Mouse (Mus musculus): ENCODE results near the gene Tcea3.

Tcea3 gene

GRCm38 (mm10) chr4:136247729-136248463 is at the start of gene Tcea3:
Gene Tcea3, plus strand, starts transcription at chr4:136247729.
- DNase-seq (ENCODE audit: low spot score): peak; percentile 66

- no peak for DNase-seq (ENCODE audit: low spot score)
These were observed 48.7 kb upstream of the Tcea3 start for GRCm38 (mm10) chr4:136198846-136199245.

- no peak for DNase-seq (ENCODE audit: low spot score)
These were observed 47.8 kb upstream of the Tcea3 start for GRCm38 (mm10) chr4:136199562-136200292.

- peak; percentile 68 for DNase-seq (ENCODE audit: low spot score)
These were observed 45.0 kb upstream of the Tcea3 start for GRCm38 (mm10) chr4:136202509-136202908.

- DNase-seq (ENCODE audit: low spot score): no peak
These were observed 42.8 kb upstream of the Tcea3 start for GRCm38 (mm10) chr4:136204775-136205174.

GRCm38 (mm10) chr4:136206033-136206893 is 41.3 kb upstream of the Tcea3 start, which contains the start of gene Asap3:
Gene Asap3, plus strand, starts transcription at chr4:136206365.
- DNase-seq (ENCODE audit: low spot score): peak; percentile 97

GRCm38 (mm10) chr4:136206943-136207342 is 40.6 kb upstream of the Tcea3 start:
- DNase-seq (ENCODE audit: low spot score): no peak

GRCm38 (mm10) chr4:136210931-136211330 is 36.6 kb upstream of the Tcea3 start:
- DNase-seq (ENCODE audit: low spot score): no peak

GRCm38 (mm10) chr4:136213629-136214028 is 33.9 kb upstream of the Tcea3 start:
- peak; percentile 36 for DNase-seq (ENCODE audit: low spot score)

GRCm38 (mm10) chr4:136214828-136215227 is 32.7 kb upstream of the Tcea3 start:
- no peak for DNase-seq (ENCODE audit: low spot score)

- DNase-seq (ENCODE audit: low spot score): no peak
These were observed 32.0 kb upstream of the Tcea3 start for GRCm38 (mm10) chr4:136215576-136215975.

- no peak for DNase-seq (ENCODE audit: low spot score)
These were observed 30.5 kb upstream of the Tcea3 start for GRCm38 (mm10) chr4:136217063-136217462.

- peak; percentile 60 for DNase-seq (ENCODE audit: low spot score)
These were observed 28.8 kb upstream of the Tcea3 start for GRCm38 (mm10) chr4:136218595-136219214.

- DNase-seq (ENCODE audit: low spot score): no peak
These were observed 27.3 kb upstream of the Tcea3 start for GRCm38 (mm10) chr4:136220133-136220775.

- no peak for DNase-seq (ENCODE audit: low spot score)
These were observed 23.8 kb upstream of the Tcea3 start for GRCm38 (mm10) chr4:136223549-136224239.

GRCm38 (mm10) chr4:136224240-136224559 is 23.3 kb upstream of the Tcea3 start:
- DNase-seq (ENCODE audit: low spot score): no peak

GRCm38 (mm10) chr4:136224677-136225460 is 22.7 kb upstream of the Tcea3 start:
- no peak for DNase-seq (ENCODE audit: low spot score)

- DNase-seq (ENCODE audit: low spot score): no peak
These were observed 20.1 kb upstream of the Tcea3 start for GRCm38 (mm10) chr4:136227408-136227807.

- DNase-seq (ENCODE audit: low spot score): no peak
These were observed 18.9 kb upstream of the Tcea3 start for GRCm38 (mm10) chr4:136228640-136229039.

- no peak for DNase-seq (ENCODE audit: low spot score)
These were observed 8.9 kb upstream of the Tcea3 start for GRCm38 (mm10) chr4:136238669-136239068.

Data from ovary, postnatal 36 days (tissue).